Mouse (Mus musculus) erythroblast, adult 5-6 weeks (primary cell): ENCODE results near the gene 1700020N01Rik. TPM values are rescaled to one million over a fixed set of nuclear protein-coding genes. Genes with fewer than 3 reads are reported as not detected.

Experiments
- ATAC-seq: replicated peaks from 2 replicates; pipeline ENCODE4 v1.8.0; 2016; ENCODE audit warnings: moderate number of reproducible peaks, mild to moderate bottlenecking, moderate TSS enrichment, inconsistent platforms; ENCODE audit not compliant: poor library complexity, low FRiP score, severe bottlenecking
- total RNA-seq, 2 experiments: library from RNA; stranded (forward) in 1 of 2; stranded (reverse) in 1 of 2; fragments of 150-400 nt in 1 of 2; fragments of 200-764, 138-1000 nt in 1 of 2; gene quantifications; 2 replicates each; pipeline versions ENCODE4 v1.2.3 to v1.2.4; 2015 to 2017; ENCODE audit warnings: low replicate concordance in 2 of 2

1700020N01Rik gene
- total RNA-seq (2015; ENCODE audit: low replicate concordance) (not detected in 2 replicates), total RNA-seq (2017; ENCODE audit: low replicate concordance) (not detected in 2 replicates)

GRCm38 (mm10) chr10:21592896-21593380 lies at the start of gene 1700020N01Rik:
TSS of gene 1700020N01Rik (plus strand) at chr10:21593145.
- no peak for ATAC-seq

- ATAC-seq = no peak
Observed at GRCm38 (mm10) chr10:21543576-21544278, 49.2 kb upstream of the 1700020N01Rik start.

- ATAC-seq = no peak
Observed at GRCm38 (mm10) chr10:21544721-21545120, 48.2 kb upstream of the 1700020N01Rik start.

- no peak for ATAC-seq
Observed at GRCm38 (mm10) chr10:21545446-21545845, 47.5 kb upstream of the 1700020N01Rik start.

- ATAC-seq = no peak
Observed at GRCm38 (mm10) chr10:21548871-21549505, 44.0 kb upstream of the 1700020N01Rik start.

- no peak for ATAC-seq
Observed at GRCm38 (mm10) chr10:21552967-21553682, 39.8 kb upstream of the 1700020N01Rik start.

- no peak for ATAC-seq
Observed at GRCm38 (mm10) chr10:21553683-21554035, 39.3 kb upstream of the 1700020N01Rik start.

GRCm38 (mm10) chr10:21554896-21555580 lies 37.9 kb upstream of the 1700020N01Rik start:
- no peak for ATAC-seq

GRCm38 (mm10) chr10:21559769-21560168 lies 33.2 kb upstream of the 1700020N01Rik start:
- no peak for ATAC-seq

- ATAC-seq = no peak
Observed at GRCm38 (mm10) chr10:21561181-21561580, 31.8 kb upstream of the 1700020N01Rik start.

GRCm38 (mm10) chr10:21563446-21563845 lies 29.5 kb upstream of the 1700020N01Rik start:
- no peak for ATAC-seq

GRCm38 (mm10) chr10:21564189-21564588 lies 28.8 kb upstream of the 1700020N01Rik start:
- no peak for ATAC-seq

- no peak for ATAC-seq
Observed at GRCm38 (mm10) chr10:21566074-21566473, 26.9 kb upstream of the 1700020N01Rik start.

- ATAC-seq = no peak
Observed at GRCm38 (mm10) chr10:21571615-21572014, 21.3 kb upstream of the 1700020N01Rik start.

- ATAC-seq = no peak
Observed at GRCm38 (mm10) chr10:21573713-21574112, 19.2 kb upstream of the 1700020N01Rik start.

GRCm38 (mm10) chr10:21575806-21576378 lies 17.1 kb upstream of the 1700020N01Rik start:
- no peak for ATAC-seq

- no peak for ATAC-seq
Observed at GRCm38 (mm10) chr10:21577798-21578197, 15.1 kb upstream of the 1700020N01Rik start.

GRCm38 (mm10) chr10:21581546-21581945 lies 11.4 kb upstream of the 1700020N01Rik start:
- ATAC-seq = no peak

- no peak for ATAC-seq
Observed at GRCm38 (mm10) chr10:21587041-21587440, 5.9 kb upstream of the 1700020N01Rik start.
